Mouse (Mus musculus) right cerebral cortex, postnatal 36 days (tissue): Measurements from ENCODE around the gene Micall1.

Experiments
- DNase-seq, 2 experiments: peaks; one replicate each; pipeline ENCODE4 v3.0.0; 2022; ENCODE audit warnings: low spot score in 2 of 2, mixed read lengths in 1 of 2

Micall1 gene

GRCm38 (mm10) chr15:79185213-79185612 lies 76.5 kb downstream of the Micall1 start:
- DNase-seq: no peak
